Mouse (Mus musculus) gastrocnemius, adult 8-10 months (tissue): Measurements from ENCODE around the gene Mtcl1. TPM values are rescaled to one million over a fixed set of nuclear protein-coding genes. Genes with fewer than 3 reads are reported as not detected.
"Not testable (repeated sequence)": the region's sequence is repeated elsewhere in the genome, so short reads cannot be mapped to it uniquely, and the experiment has no call there.

Experiments used
- DNase-seq, 2 experiments: peaks; one replicate each; pipeline ENCODE4 v3.0.0; 2022; ENCODE audit warnings: low spot score in 2 of 2
- total RNA-seq, 4 experiments: library from RNA; stranded (reverse); gene quantifications; 2 replicates each; pipeline ENCODE4 v1.2.4; 2022

Mtcl1 gene
- total RNA-seq, 4 experiments from 2014 or later, result 4.8 to 10.0 (median 5.6) TPM

- peak; percentile 12 to 17 for DNase-seq
Observed at GRCm38 (mm10) chr17:66448421-66449405, 837 bp downstream of the Mtcl1 start.

GRCm38 (mm10) chr17:66447978-66448377 lies 1.6 kb downstream of the Mtcl1 start:
- no peak for DNase-seq

- no peak for DNase-seq
Observed at GRCm38 (mm10) chr17:66447007-66447312, 2.6 kb downstream of the Mtcl1 start.

- DNase-seq, result no peak
Observed at GRCm38 (mm10) chr17:66446196-66447006, 3.1 kb downstream of the Mtcl1 start.

GRCm38 (mm10) chr17:66444059-66444700 lies 5.4 kb downstream of the Mtcl1 start:
- DNase-seq, result no peak

- DNase-seq, result no peak
Observed at GRCm38 (mm10) chr17:66439888-66440287, 9.7 kb downstream of the Mtcl1 start.

- DNase-seq, result no peak
Observed at GRCm38 (mm10) chr17:66439051-66439753, 10.3 kb downstream of the Mtcl1 start.

- no peak for DNase-seq
Observed at GRCm38 (mm10) chr17:66438137-66438536, 11.4 kb downstream of the Mtcl1 start.

GRCm38 (mm10) chr17:66436811-66437210 lies 12.7 kb downstream of the Mtcl1 start:
- no peak for DNase-seq

GRCm38 (mm10) chr17:66435982-66436381 lies 13.6 kb downstream of the Mtcl1 start:
- no peak for DNase-seq

- DNase-seq, result no peak
Observed at GRCm38 (mm10) chr17:66435007-66435406, 14.5 kb downstream of the Mtcl1 start.

- DNase-seq, result no peak
Observed at GRCm38 (mm10) chr17:66434566-66434965, 15.0 kb downstream of the Mtcl1 start.

GRCm38 (mm10) chr17:66424601-66425000 lies 24.9 kb downstream of the Mtcl1 start:
- not testable (repeated sequence) for DNase-seq

- no peak for DNase-seq
Observed at GRCm38 (mm10) chr17:66419421-66419820, 30.1 kb downstream of the Mtcl1 start.

- no peak for DNase-seq
Observed at GRCm38 (mm10) chr17:66417748-66418147, 31.8 kb downstream of the Mtcl1 start.

- DNase-seq, result no peak
Observed at GRCm38 (mm10) chr17:66417329-66417728, 32.2 kb downstream of the Mtcl1 start.

- peak in 1 of 2 experiments; percentile 13 for DNase-seq
Observed at GRCm38 (mm10) chr17:66416841-66417313, 32.7 kb downstream of the Mtcl1 start.

- DNase-seq, result no peak
Observed at GRCm38 (mm10) chr17:66416436-66416835, 33.1 kb downstream of the Mtcl1 start.

GRCm38 (mm10) chr17:66414331-66414730 lies 35.2 kb downstream of the Mtcl1 start:
- no peak for DNase-seq

- DNase-seq, result no peak
Observed at GRCm38 (mm10) chr17:66412155-66412970, 37.2 kb downstream of the Mtcl1 start.
